Mouse (Mus musculus): ENCODE measurements at regions not wholly inside any gene's neighbourhood (a gene's known extent, or its start where the extent isn't known, plus 50 kb on each side); places are given as distances from the start of the nearest gene placed in this dataset.
"Not testable (repeated sequence)": the region's sequence is repeated elsewhere in the genome, so short reads cannot be mapped to it uniquely, and the experiment has no call there.

GRCm38 (mm10) chr11:12913401-12913800, 448.6 kb upstream of the Cobl start:
- DNase-seq, result not testable (repeated sequence)

DNA sequence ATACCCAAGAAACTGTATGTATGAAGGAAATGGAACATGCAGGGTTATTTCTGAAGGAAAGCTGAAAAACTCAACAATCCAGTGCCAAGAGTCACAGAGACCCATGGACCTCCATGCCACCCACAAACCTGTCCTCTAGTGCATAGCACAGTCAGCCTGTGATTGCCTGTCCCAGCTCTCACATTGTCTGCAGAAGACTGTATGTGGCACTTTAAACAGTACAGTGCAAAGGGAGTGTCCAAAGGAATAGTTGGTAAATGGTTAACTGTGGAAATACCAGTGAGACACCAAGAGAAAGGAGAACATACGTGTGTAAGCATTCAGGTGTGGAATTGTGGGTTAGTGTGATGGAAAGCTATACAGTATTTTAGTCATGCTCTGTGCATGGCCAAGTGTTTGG, 409.0 kb upstream of the Cobl start:
- no peak for DNase-seq

GRCm38 (mm10) chr11:12872802-12873201, 408.0 kb upstream of the Cobl start:
- DNase-seq, result no peak

DNA sequence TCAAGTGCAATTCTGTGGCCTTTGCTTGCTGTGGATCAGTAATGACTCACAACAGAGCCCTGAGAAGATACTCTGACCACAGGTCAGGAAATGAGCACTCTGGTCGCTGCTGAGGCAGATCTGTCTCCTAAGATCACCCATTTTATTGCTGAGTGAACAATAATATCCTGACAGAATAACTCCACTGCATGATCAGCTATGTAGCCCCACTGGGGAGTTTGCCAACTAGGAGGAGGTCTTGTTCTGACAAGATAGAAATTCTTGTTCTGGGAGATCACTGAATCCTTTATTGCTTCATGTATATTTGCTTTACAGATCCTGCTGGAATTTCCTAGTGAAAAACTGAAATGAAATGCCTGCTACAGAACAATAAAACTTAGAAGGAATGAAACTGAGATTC, 407.6 kb upstream of the Cobl start:
- DNase-seq, result no peak

GRCm38 (mm10) chr11:12867541-12867940, 402.8 kb upstream of the Cobl start:
- DNase-seq, result no peak

DNA sequence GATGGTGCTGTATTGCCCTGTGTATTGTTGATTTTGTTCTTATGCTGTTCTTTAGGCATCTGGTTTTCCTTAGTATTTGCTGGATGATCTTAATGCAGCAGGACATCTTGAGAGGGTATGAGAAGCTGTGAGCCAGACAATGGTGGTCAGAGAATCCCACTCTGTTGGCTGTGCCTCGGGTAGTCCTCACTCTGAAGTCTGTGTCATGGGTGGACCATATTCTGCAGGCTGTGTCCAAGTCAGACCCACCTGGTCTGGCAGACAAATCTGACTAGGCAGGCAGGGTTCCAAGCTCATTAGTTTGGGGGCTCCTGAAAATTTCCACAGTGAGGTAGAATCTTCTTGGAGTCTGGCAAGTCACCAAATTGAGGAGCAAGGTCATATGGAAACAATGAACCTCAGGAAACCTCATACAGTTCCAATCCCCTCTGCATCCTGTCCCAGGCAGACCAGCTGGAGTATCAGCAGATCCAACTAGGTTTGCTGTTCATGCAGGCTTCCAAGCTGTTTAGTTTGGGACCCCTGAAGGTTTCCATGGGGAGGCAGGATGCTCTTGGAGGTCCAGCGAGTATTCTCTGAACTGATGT, 400.4 kb upstream of the Cobl start:
- no peak for DNase-seq

- DNase-seq, result no peak
Measured at GRCm38 (mm10) chr11:12859344-12859930, 394.7 kb upstream of the Cobl start.

GRCm38 (mm10) chr11:12858274-12858884, 393.6 kb upstream of the Cobl start:
- no peak for DNase-seq

- no peak for DNase-seq
Measured at GRCm38 (mm10) chr11:12857358-12858199, 392.8 kb upstream of the Cobl start.

DNA sequence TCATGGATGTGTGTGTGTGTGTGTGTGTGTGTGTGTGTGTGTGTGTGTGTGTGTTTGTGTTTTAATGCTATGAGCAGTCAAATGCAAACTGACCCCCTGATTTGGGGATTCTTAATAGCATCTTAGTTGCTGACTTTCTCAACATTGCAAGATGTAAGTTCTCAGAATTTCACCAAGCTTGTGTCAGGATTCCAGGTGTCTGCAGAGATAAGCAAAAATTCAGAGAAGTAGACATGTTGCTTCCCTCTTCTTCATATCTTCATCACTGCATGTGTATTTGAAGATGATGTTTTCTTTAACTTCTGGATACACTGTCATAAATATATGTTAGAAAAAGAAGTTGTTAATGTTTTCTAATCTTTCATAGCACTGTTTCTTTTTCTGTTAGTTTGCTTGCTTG, 383.0 kb upstream of the Cobl start:
- no peak for DNase-seq

GRCm38 (mm10) chr11:12843631-12844423, 379.1 kb upstream of the Cobl start:
- no peak for DNase-seq

- DNase-seq, result no peak
Measured at GRCm38 (mm10) chr11:12841393-12841792, 376.6 kb upstream of the Cobl start.

GRCm38 (mm10) chr11:12837920-12838319, 373.2 kb upstream of the Cobl start:
- DNase-seq, result no peak

DNA sequence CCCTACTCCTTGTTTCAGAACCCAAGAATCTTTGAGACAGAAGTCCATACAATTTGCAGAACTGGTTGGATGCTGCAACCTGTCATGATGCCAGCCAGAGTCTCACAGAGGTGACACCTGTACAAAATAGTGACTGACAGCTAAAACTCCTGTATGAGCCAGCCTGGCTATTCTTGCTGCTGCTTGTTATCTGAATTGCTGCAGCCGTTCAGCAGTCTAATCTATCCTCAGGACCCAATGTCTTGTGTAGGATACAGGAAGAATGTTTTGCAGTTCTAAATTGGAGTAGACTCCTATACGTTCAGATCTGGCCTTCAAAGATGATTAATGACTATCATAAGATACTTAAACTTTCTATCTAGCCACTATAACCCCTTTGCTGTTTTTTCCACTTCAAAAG, 372.6 kb upstream of the Cobl start:
- DNase-seq, result no peak

- no peak for DNase-seq
Measured at GRCm38 (mm10) chr11:12836387-12836786, 371.6 kb upstream of the Cobl start.

DNA sequence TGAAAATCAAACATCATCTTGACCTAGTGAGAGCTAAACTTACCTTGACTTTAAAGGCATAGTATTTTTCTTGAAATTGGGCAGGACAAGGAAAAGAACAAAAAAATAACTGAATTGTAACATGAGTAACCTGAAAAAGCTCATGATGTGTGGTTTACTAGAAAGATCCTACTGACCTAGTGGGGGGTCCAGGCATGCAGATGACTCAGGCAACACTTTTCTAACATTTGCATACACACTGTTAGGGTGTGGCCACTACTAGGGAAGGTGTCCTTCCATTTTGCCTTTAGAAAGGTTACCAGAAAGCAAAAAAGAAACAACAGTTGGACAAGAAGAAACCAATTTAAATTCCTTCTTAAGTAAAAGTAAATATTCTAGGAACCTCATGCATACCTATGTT, 347.3 kb upstream of the Cobl start:
- no peak for DNase-seq

- peak; percentile 3 to 4 for DNase-seq
Measured at GRCm38 (mm10) chr11:12810949-12811881, 346.5 kb upstream of the Cobl start.

Measured in lung, adult 18-20 months (tissue).